Mouse (Mus musculus) kidney, adult 2 months (tissue): Measurements from ENCODE around the gene Fxr2. TPM values are rescaled to one million over a fixed set of nuclear protein-coding genes. Genes with fewer than 3 reads are reported as not detected.
A peak's percentile ranks its signal among the peaks of the same experiment; 100 is the strongest.

Experiments
- DNase-seq: peaks from one replicate; pipeline ENCODE4 v3.0.0; 2021
- H3K27ac ChIP-seq: fragments of 200-500 bp; 2 replicates; pipeline ENCODE4 v1.5.1; 2012; ENCODE audit warnings: low read depth, low read length, control low read depth, inconsistent platforms; ENCODE audit not compliant: insufficient read depth
- H3K27me3 ChIP-seq: fragments of 200-500 bp; replicated peaks from 2 replicates; pipeline ENCODE4 v1.6.1; 2012; ENCODE audit warnings: mild to moderate bottlenecking, moderate library complexity, low read length, inconsistent platforms; ENCODE audit not compliant: control insufficient read depth, insufficient read depth
- H3K36me3 ChIP-seq: fragments of 200-500 bp; 2 replicates; pipeline ENCODE4 v1.6.1; 2012; ENCODE audit warnings: mild to moderate bottlenecking, moderate library complexity, low read length, inconsistent platforms; ENCODE audit not compliant: control insufficient read depth, insufficient read depth
- H3K4me1 ChIP-seq: fragments of 200-500 bp; 2 replicates; pipeline ENCODE4 v1.6.1; 2011; ENCODE audit warnings: low read length; ENCODE audit not compliant: control insufficient read depth, insufficient read depth
- H3K4me3 ChIP-seq: fragments of 200-500 bp; 2 replicates; pipeline ENCODE4 v1.5.1; 2011; ENCODE audit warnings: mild to moderate bottlenecking, low read depth, low read length, control low read depth; ENCODE audit not compliant: insufficient read depth
- CTCF ChIP-seq: fragments of 200-500 bp; conservative IDR thresholded peaks from 2 replicates; pipeline ENCODE4 v1.5.1; 2011; ENCODE audit warnings: low read depth, mild to moderate bottlenecking, control low read depth, low read length, moderate library complexity, mixed read lengths; ENCODE audit not compliant: insufficient read depth, insufficient read length
- POLR2A ChIP-seq: fragments of 200-500 bp; IDR thresholded peaks from one replicate; pipeline ENCODE4 v1.6.1; 2011; ENCODE audit warnings: low read depth, low read length, control low read depth
- WGBS: fragments of 180-500 bp; shearing (Covaris S2); methylation state at CpG from one replicate; pipeline ENCODE4 v1.1.7; 2018; 5-methylcytosine and 5-hydroxymethylcytosine counted together
- polyA plus RNA-seq: library from polyadenylated mRNA; depleted of rRNA; stranded (reverse); fragments of >200 nt; gene quantifications from 2 replicates; pipeline ENCODE4 v1.2.3, GENCODE M21; 2012

The Fxr2 gene
- polyA plus RNA-seq, 1 experiment, result 49.9 TPM

DNA sequence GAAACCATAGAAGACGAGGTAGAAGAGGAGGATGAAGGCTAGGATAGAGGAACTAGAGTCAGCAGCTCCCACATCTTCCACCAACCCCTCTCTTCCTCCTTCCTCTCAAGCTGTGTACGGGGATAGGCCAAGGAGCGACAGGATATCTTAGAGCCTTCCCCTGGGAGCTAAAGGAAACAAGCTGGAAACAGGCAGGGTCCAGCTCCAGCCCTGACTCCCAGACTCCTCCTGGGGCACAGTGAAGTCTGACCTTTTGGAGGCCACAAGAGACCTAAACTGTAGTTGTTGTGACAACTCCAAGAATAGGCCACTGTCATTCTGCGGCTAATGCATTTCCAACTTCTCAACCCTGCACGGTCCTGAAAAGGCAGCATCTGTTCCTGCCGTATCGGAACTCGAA lies 29.3 kb upstream of the Fxr2 start:
- TF ChIP-seq POLR2A (no peak), CTCF (no peak)
- Histone ChIP-seq H3K4me1 (peaks cover 2% of the 10 kb centered on the region; the same call in 1 of the 2 replicates), H3K36me3 (no peaks in the 10 kb centered on the region), H3K4me3 (no peak overlapping the region), H3K27me3 (peaks cover 2% of the 10 kb centered on the region; the same call in 1 of the 2 replicates), H3K27ac (peak overlapping the region; percentile 7; the same call in 1 of the 2 replicates)
- WGBS, result 76% methylated on average over 8 of the region's 8 CpGs
- peak; percentile 50 for DNase-seq

DNA sequence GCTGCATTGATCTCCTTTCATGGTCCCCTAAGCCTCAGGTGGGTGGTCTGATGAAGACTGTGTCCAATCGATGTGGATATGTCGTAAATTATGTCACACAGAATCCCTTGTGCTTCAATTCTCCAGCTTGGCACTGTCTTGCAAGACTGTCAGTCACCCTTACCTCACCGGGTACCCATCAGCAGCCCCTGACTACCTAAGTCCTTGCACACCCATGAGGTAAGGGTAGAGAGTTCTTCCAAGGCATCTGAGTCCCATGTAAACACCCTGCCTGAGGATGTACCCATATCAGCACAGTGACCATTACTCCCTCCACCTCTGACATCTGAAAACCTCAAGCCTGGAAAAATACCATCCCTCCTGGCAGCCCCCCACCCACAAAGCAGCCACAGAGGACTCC lies 28.4 kb upstream of the Fxr2 start:
- TF ChIP-seq POLR2A (no peak), CTCF (no peak)
- Histone ChIP-seq H3K27me3 (peaks cover 2% of the 10 kb centered on the region; the same call in 1 of the 2 replicates), H3K36me3 (no peaks in the 10 kb centered on the region), H3K4me1 (peaks cover 2% of the 10 kb centered on the region; the same call in 1 of the 2 replicates), H3K4me3 (peak overlapping the region; percentile 54; the same call in 1 of the 2 replicates), H3K27ac (no peak overlapping the region; the same call in 1 of the 2 replicates)
- WGBS, result 65% methylated on average over 3 of the region's 3 CpGs
- DNase-seq, result no peak

DNA sequence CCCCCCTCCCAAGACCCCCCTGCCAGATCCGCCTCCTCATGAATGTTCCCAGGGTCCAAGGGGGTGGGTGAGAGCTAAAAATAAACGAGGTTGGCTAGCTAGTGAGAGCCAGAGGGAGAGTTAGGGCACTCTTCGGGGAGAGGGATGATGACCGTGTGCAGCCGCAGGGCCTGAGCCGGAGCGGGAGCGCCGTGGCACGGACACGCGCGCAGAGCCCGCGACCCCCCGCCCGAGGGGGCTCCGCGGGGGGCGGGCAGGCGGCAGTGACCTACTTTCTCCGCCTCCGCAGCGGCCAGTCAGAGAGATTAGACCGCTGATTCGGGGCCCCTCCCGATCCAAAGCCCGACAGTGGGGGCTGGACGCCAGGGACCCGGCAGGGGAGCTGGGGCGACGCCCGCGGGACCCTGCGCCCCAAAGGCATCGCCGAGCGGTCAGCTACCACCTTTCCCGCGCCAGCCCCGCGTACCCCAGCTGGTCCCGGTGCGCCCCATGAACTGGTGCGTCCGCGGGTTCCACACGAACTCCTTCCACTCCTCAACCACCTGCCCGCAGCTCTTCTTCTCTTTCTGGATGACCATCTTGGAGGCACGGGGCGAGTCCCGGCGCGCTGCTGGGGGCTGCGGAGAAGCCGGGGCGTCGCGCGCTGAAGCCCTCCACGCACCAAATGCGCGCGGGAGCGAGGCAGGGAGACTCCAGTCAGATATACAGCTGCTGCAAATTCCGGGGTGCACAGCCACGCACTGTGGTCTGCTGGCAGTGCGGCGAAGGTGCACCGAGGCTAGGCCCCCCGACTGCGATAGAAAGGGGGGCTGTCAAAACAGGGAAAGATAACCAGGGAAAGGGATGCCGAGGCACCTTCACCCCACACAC lies 27.8 kb upstream of the Fxr2 start:
- under 1% methylated on average over 71 of the region's 73 CpGs for WGBS
- H3K36me3 ChIP-seq, result no peaks in the 10 kb centered on the region
- H3K4me1 ChIP-seq, result peaks cover 2% of the 10 kb centered on the region; the same call in 1 of the 2 replicates
- no peak overlapping the region for H3K27ac ChIP-seq
- peaks cover 2% of the 10 kb centered on the region; the same call in 1 of the 2 replicates for H3K27me3 ChIP-seq
- H3K4me3 ChIP-seq, result peak overlapping the region; percentile 54
- TF ChIP-seq CTCF, result no peak
- TF ChIP-seq POLR2A, result no peak
- no peak for DNase-seq

DNA sequence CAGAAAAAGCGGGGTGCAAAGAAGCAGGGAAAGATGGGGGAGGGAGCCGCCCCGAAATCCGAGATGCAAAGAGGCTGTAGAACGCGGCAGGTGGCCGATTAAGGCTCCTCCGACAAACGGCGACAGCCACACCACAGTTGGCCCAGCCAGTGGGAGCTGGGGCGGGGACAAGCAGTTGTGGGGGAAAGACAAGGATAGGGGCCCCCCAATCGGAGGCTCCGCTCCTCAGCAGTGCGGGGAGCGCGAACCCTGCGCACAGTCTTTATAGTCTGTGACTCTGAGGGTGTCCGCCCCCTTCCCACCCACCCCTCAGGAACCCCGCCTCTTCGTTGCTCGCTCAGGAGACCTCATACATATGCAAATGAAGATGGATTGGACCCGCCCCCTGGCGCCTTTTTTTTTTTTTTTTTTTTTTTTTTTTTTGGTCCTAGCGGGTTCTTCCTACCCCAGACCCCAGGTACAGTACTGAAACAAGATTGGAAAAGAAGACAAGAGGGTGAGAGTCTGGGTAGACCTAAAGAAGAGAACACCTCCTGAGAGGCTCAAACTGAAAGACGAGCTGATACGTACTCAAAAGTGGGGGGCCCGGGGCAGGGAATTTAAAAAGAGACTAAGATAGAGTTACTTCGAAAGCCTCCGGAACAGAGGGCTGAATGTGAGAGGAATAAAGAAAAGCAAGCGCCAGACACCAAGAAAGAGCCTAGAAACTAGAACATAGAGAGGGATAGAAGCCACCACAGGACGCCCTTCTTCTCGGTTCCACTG lies 26.9 kb upstream of the Fxr2 start, which contains the start of gene Atp1b2:
Gene Atp1b2, minus strand, starts transcription at position 217 of the 765 bp plus-strand sequence.
- Histone ChIP-seq H3K27me3 (peaks cover 2% of the 10 kb centered on the region; the same call in 1 of the 2 replicates), H3K36me3 (no peaks in the 10 kb centered on the region), H3K4me3 (peak within 1 kb of the TSS; percentile 54), H3K4me1 (no peaks in the 10 kb centered on the region), H3K27ac (no peak within 1 kb of the TSS)
- WGBS, result 3% methylated on average over 32 of the region's 32 CpGs
- DNase-seq, result peak; percentile 72
- peak; percentile 66 for TF ChIP-seq POLR2A
- no peak for TF ChIP-seq CTCF

DNA sequence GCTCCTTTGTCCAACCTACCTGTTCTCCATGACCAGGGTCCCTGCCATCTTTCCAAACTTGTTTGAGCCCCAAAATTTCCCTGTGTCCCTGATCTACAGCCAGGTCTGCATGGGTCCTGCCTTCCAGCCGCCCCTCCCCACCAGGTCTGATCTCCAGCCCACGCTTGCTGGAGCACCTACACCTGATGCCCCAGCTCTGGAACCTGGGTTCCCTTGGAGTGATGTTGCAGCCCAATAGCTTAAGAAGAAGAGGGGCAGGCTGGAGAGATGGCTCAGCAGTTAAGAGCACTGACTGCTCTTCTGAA lies 26.3 kb upstream of the Fxr2 start:
- TF ChIP-seq POLR2A (no peak), CTCF (no peak)
- H3K27ac ChIP-seq, result no peak overlapping the region
- no peaks in the 10 kb centered on the region for H3K4me1 ChIP-seq
- no peak overlapping the region for H3K4me3 ChIP-seq
- no peak for DNase-seq
- H3K27me3 ChIP-seq, result peaks cover 2% of the 10 kb centered on the region; the same call in 1 of the 2 replicates
- 78% methylated on average over 2 of the region's 2 CpGs for WGBS
- H3K36me3 ChIP-seq, result no peaks in the 10 kb centered on the region

DNA sequence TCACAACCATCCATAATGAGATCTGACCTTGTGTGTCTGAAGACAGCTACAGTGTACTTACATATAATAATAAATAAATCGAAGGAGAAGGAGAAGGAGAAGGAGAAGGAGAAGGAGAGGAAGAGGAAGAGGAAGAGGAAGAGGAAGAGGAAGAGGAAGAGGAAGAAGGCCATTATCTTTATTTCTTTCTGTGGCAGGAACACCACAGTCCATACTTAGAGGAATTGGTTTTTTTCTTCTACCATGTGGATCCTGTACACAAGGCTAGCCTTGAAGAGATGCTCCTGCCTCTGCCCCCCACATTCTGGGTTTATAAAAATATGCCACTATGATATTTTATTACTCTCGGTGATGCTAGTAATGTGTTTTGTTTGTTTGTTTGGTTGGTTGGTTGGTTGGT lies 26.0 kb upstream of the Fxr2 start:
- TF ChIP-seq CTCF (no peak), POLR2A (no peak)
- 77% methylated on average over 2 of the region's 2 CpGs for WGBS

DNA sequence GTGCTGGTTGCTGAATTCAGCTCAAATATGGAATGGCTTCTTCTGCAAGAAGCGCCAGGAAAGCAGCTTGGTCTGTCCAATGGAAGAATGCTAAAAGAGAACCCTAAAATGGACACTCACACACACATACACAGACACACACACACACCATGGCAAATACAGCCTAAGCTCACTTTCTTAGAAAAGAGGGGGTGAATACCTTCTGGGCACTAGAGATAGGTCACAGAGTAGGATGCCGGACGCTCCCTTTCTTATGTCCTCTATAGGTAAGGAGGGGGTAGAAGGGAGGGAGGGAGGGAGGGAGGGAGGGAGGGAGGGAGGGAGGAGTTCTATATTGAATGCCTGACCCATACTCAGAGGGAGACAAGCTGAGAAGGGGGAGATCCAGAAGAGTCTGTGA lies 24.3 kb upstream of the Fxr2 start:
- DNase-seq, result no peak
- Histone ChIP-seq H3K4me3 (no peak overlapping the region), H3K36me3 (no peaks in the 10 kb centered on the region), H3K4me1 (no peaks in the 10 kb centered on the region), H3K27me3 (peaks cover 2% of the 10 kb centered on the region; the same call in 1 of the 2 replicates), H3K27ac (no peak overlapping the region)
- TF ChIP-seq CTCF (no peak), POLR2A (no peak)
- WGBS, result 89% methylated on average over 3 of the region's 3 CpGs

More for the DNA sequence above, 26.0 kb upstream of the Fxr2 start:
- Histone ChIP-seq H3K27me3 (peaks cover 2% of the 10 kb centered on the region; the same call in 1 of the 2 replicates), H3K27ac (no peak overlapping the region), H3K36me3 (no peaks in the 10 kb centered on the region), H3K4me3 (no peak overlapping the region), H3K4me1 (no peaks in the 10 kb centered on the region)
- DNase-seq, result no peak
